Mouse (Mus musculus): ENCODE data around the gene Myh3. TPM values are rescaled to one million over a fixed set of nuclear protein-coding genes. Genes with fewer than 3 reads are reported as not detected.
A peak's percentile ranks its signal among the peaks of the same experiment; 100 is the strongest.

Gene Myh3
- polyA plus RNA-seq, 1 experiment from 2014 or later: 0.04 TPM

DNA sequence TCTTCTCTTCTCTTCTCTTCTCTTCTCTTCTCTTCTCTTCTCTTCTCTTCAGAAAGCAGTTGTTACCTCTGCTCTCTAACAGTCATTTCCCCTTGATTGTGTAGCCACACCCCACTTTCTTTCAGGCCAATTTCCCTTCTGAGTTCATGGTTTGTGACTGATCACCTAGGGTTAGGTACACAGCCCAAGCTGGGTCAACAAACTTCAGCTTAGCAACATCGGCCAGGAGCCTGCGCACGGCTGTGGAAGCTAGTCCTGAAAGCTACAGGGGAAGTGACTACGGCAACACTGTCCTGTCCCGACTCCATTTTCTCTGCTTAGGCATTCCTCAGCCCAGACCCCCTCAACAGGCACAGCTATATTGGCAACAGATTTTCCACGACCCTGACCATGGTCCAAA lies 33.1 kb upstream of the Myh3 start:
- peaks cover 36% of the 10 kb centered on the region for H3K36me3 ChIP-seq (ENCODE audit: control insufficient read depth, insufficient read depth, low read length)
- DNase-seq (ENCODE audit: low spot score): no peak
- H3K4me2 ChIP-seq (ENCODE audit: low read length): no peak overlapping the region
- no peaks in the 10 kb centered on the region for H3K9me3 ChIP-seq (replicated peaks; ENCODE audit: control insufficient read depth, low read length)
- no peak overlapping the region for H3K9ac ChIP-seq (ENCODE audit: low read length)
- WGBS: 91% methylated on average over 6 of the region's 6 CpGs
- H3K4me3 ChIP-seq (ENCODE audit: low read depth, low read length): no peak overlapping the region
- no peaks in the 10 kb centered on the region for H3K27me3 ChIP-seq (replicated peaks; ENCODE audit: control insufficient read depth, insufficient read depth, low read length)
- H3K4me1 ChIP-seq (ENCODE audit: control insufficient read depth, insufficient read depth, low read length): no peaks in the 10 kb centered on the region
- no peak overlapping the region for H3K27ac ChIP-seq (ENCODE audit: low read depth, low read length)
- ATAC-seq: no peak

- no peak for DNase-seq (ENCODE audit: low spot score)
- H3K9me3 ChIP-seq (replicated peaks; ENCODE audit: control insufficient read depth, low read length): no peaks in the 10 kb centered on the region
- H3K27ac ChIP-seq (ENCODE audit: low read depth, low read length): no peak overlapping the region
- peaks cover 4% of the 10 kb centered on the region; the same call in 1 of the 2 replicates for H3K4me1 ChIP-seq (ENCODE audit: control insufficient read depth, insufficient read depth, low read length)
- no peak overlapping the region for H3K4me3 ChIP-seq (ENCODE audit: low read depth, low read length)
- WGBS: 93% methylated on average over 5 of the region's 5 CpGs
- H3K27me3 ChIP-seq (replicated peaks; ENCODE audit: control insufficient read depth, insufficient read depth, low read length): no peaks in the 10 kb centered on the region
- ATAC-seq: no peak
- no peak overlapping the region for H3K9ac ChIP-seq (ENCODE audit: low read length)
- no peak overlapping the region for H3K4me2 ChIP-seq (ENCODE audit: low read length)
- H3K36me3 ChIP-seq (ENCODE audit: control insufficient read depth, insufficient read depth, low read length): peaks cover 17% of the 10 kb centered on the region
These were observed 30.9 kb upstream of the Myh3 start for GRCm38 (mm10) chr11:67047199-67047598.

GRCm38 (mm10) chr11:67048496-67048895 lies 29.6 kb upstream of the Myh3 start:
- Histone ChIP-seq H3K4me3 (ENCODE audit: low read depth, low read length) (no peak overlapping the region), H3K27me3 (replicated peaks; ENCODE audit: control insufficient read depth, insufficient read depth, low read length) (no peaks in the 10 kb centered on the region), H3K9ac (ENCODE audit: low read length) (no peak overlapping the region), H3K4me2 (ENCODE audit: low read length) (no peak overlapping the region), H3K9me3 (replicated peaks; ENCODE audit: control insufficient read depth, low read length) (no peaks in the 10 kb centered on the region), H3K27ac (ENCODE audit: low read depth, low read length) (no peak overlapping the region), H3K36me3 (ENCODE audit: control insufficient read depth, insufficient read depth, low read length) (peaks cover 17% of the 10 kb centered on the region), H3K4me1 (ENCODE audit: control insufficient read depth, insufficient read depth, low read length) (peaks cover 8% of the 10 kb centered on the region; the same call in 1 of the 2 replicates)
- ATAC-seq (no peak), DNase-seq (ENCODE audit: low spot score) (no peak)
- WGBS: 89% methylated on average over 8 of the region's 8 CpGs

DNA sequence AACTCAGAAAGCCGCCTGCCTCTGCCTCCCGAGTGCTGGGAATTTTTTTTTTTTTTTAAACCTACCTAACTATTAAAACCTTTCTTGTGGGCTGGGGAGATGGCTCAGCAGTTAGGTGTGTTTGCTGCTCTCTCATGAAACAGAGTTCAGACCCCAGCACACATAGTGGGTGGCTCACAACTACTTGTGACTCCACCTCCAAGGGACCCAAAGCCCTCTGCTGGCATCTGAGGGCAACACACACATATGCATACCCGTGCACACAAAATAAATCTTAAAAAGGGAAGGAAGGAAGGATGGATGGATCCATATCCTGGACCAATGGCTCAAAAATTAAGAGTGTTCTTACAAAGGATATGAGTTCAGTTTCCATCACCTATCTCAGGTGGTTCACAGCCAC lies 28.8 kb upstream of the Myh3 start:
- Histone ChIP-seq H3K4me2 (ENCODE audit: low read length) (no peak overlapping the region), H3K9me3 (replicated peaks; ENCODE audit: control insufficient read depth, low read length) (no peaks in the 10 kb centered on the region), H3K9ac (ENCODE audit: low read length) (no peak overlapping the region), H3K4me3 (ENCODE audit: low read depth, low read length) (no peak overlapping the region), H3K27ac (ENCODE audit: low read depth, low read length) (no peak overlapping the region), H3K36me3 (ENCODE audit: control insufficient read depth, insufficient read depth, low read length) (peaks cover 17% of the 10 kb centered on the region), H3K27me3 (replicated peaks; ENCODE audit: control insufficient read depth, insufficient read depth, low read length) (no peaks in the 10 kb centered on the region), H3K4me1 (ENCODE audit: control insufficient read depth, insufficient read depth, low read length) (peaks cover 9% of the 10 kb centered on the region; the same call in 1 of the 2 replicates)
- ATAC-seq: no peak
- no peak for DNase-seq (ENCODE audit: low spot score)
- WGBS: 85% methylated on average over 3 of the region's 3 CpGs

DNA sequence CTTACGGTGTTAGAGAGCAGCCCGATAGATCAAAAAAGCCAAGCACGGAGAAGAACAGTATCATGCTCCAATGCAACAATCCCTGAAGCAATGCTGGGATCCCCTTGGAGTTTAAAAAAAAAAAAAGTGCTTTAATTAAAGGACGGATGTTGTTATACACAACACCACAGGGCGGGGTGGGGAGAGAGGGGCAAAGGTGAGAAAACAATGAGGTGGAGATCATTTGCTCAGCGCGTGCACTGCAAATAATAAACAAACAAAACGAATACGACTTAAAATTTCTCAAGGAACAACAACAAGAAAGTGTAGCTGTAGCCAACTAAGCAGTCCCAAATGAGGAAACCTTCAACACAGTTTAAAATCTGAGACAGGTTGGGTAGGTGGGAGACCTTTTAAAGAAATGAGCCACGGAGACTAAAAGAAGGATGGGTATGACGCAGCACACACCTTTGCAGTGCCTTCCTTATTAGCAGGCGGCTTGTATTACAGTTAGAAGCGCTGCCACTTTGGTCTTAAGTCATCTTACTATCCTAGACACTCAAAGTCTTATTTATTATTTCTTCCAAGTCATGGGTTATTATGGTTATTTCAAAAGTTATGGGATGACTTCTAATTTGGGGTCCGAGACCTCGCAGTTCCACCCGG lies 26.3 kb upstream of the Myh3 start:
- Histone ChIP-seq H3K27me3 (replicated peaks; ENCODE audit: control insufficient read depth, insufficient read depth, low read length) (no peaks in the 10 kb centered on the region), H3K4me3 (ENCODE audit: low read depth, low read length) (peak overlapping the region; percentile 97), H3K27ac (ENCODE audit: low read depth, low read length) (peak overlapping the region; percentile 59; the same call in 1 of the 2 replicates), H3K4me2 (ENCODE audit: low read length) (peak overlapping the region; percentile 80), H3K4me1 (ENCODE audit: control insufficient read depth, insufficient read depth, low read length) (peaks cover 9% of the 10 kb centered on the region; the same call in 1 of the 2 replicates), H3K9ac (ENCODE audit: low read length) (peak overlapping the region; percentile 76), H3K9me3 (replicated peaks; ENCODE audit: control insufficient read depth, low read length) (no peaks in the 10 kb centered on the region), H3K36me3 (ENCODE audit: control insufficient read depth, insufficient read depth, low read length) (peaks cover 20% of the 10 kb centered on the region)
- peak; percentile 60 for ATAC-seq
- DNase-seq (ENCODE audit: low spot score): peak; percentile 20
- 8% methylated on average over 16 of the region's 16 CpGs for WGBS

GRCm38 (mm10) chr11:67052321-67052952 lies 25.7 kb upstream of the Myh3 start, which contains the start of the genes Adprm and Sco1:
Adprm (minus strand) TSS chr11:67052594.
Sco1 (plus strand) TSS chr11:67052670.
- peaks cover 26% of the 10 kb centered on the region for H3K36me3 ChIP-seq (ENCODE audit: control insufficient read depth, insufficient read depth, low read length)
- peak; percentile 97 for ATAC-seq
- no peaks in the 10 kb centered on the region for H3K9me3 ChIP-seq (replicated peaks; ENCODE audit: control insufficient read depth, low read length)
- H3K27me3 ChIP-seq (replicated peaks; ENCODE audit: control insufficient read depth, insufficient read depth, low read length): no peaks in the 10 kb centered on the region
- DNase-seq (ENCODE audit: low spot score): peak; percentile 93
- H3K4me1 ChIP-seq (ENCODE audit: control insufficient read depth, insufficient read depth, low read length): peaks cover 9% of the 10 kb centered on the region; the same call in 1 of the 2 replicates
- H3K4me2 ChIP-seq (ENCODE audit: low read length): peak within 1 kb of the TSS; percentile 80
- under 1% methylated on average over 48 of the region's 50 CpGs for WGBS
- H3K27ac ChIP-seq (ENCODE audit: low read depth, low read length): peak within 1 kb of the TSS; percentile 59
- peak within 1 kb of the TSS; percentile 76 for H3K9ac ChIP-seq (ENCODE audit: low read length)
- peak within 1 kb of the TSS; percentile 97 for H3K4me3 ChIP-seq (ENCODE audit: low read depth, low read length)

GRCm38 (mm10) chr11:67054754-67055365 lies 23.2 kb upstream of the Myh3 start:
- peaks cover 46% of the 10 kb centered on the region for H3K36me3 ChIP-seq (ENCODE audit: control insufficient read depth, insufficient read depth, low read length)
- no peaks in the 10 kb centered on the region for H3K27me3 ChIP-seq (replicated peaks; ENCODE audit: control insufficient read depth, insufficient read depth, low read length)
- WGBS: 92% methylated on average over 8 of the region's 8 CpGs

GRCm38 (mm10) chr11:67061311-67061710 lies 16.8 kb upstream of the Myh3 start:
- H3K27me3 ChIP-seq (replicated peaks; ENCODE audit: control insufficient read depth, insufficient read depth, low read length): no peaks in the 10 kb centered on the region
- ATAC-seq (no peak), DNase-seq (ENCODE audit: low spot score) (no peak)
- H3K4me3 ChIP-seq (ENCODE audit: low read depth, low read length): no peak overlapping the region
- H3K4me1 ChIP-seq (ENCODE audit: control insufficient read depth, insufficient read depth, low read length): no peaks in the 10 kb centered on the region
- no peak overlapping the region for H3K4me2 ChIP-seq (ENCODE audit: low read length)
- H3K36me3 ChIP-seq (ENCODE audit: control insufficient read depth, insufficient read depth, low read length): peaks cover 90% of the 10 kb centered on the region
- WGBS: 90% methylated on average over 2 of the region's 2 CpGs
- no peak overlapping the region for H3K9ac ChIP-seq (ENCODE audit: low read length)
- H3K27ac ChIP-seq (ENCODE audit: low read depth, low read length): no peak overlapping the region
- no peaks in the 10 kb centered on the region for H3K9me3 ChIP-seq (replicated peaks; ENCODE audit: control insufficient read depth, low read length)

More at GRCm38 (mm10) chr11:67054754-67055365, 23.2 kb upstream of the Myh3 start:
- Histone ChIP-seq H3K9ac (ENCODE audit: low read length) (no peak overlapping the region), H3K4me1 (ENCODE audit: control insufficient read depth, insufficient read depth, low read length) (peaks cover 9% of the 10 kb centered on the region; the same call in 1 of the 2 replicates), H3K27ac (ENCODE audit: low read depth, low read length) (no peak overlapping the region), H3K9me3 (replicated peaks; ENCODE audit: control insufficient read depth, low read length) (no peaks in the 10 kb centered on the region), H3K4me3 (ENCODE audit: low read depth, low read length) (no peak overlapping the region), H3K4me2 (ENCODE audit: low read length) (no peak overlapping the region)
- no peak for ATAC-seq
- no peak for DNase-seq (ENCODE audit: low spot score)
